Mouse (Mus musculus) heart, embryonic 16.5 days (tissue): ENCODE data around the gene Pomt2. TPM values are rescaled to one million over a fixed set of nuclear protein-coding genes. Genes with fewer than 3 reads are reported as not detected.
"Not testable (repeated sequence)": the region's sequence is repeated elsewhere in the genome, so short reads cannot be mapped to it uniquely, and the experiment has no call there.

ENCODE experiments used
- ATAC-seq: fragments of 200-750 bp; cut with Nextera tagmentation; replicated peaks from 2 replicates; pipeline ENCODE4 v1.8.0; 2017; ENCODE audit warnings: moderate number of reproducible peaks; ENCODE audit not compliant: insufficient read depth, low FRiP score; ENCODE audit errors: extremely low read depth
- H3K27ac ChIP-seq: fragments of 300-500 bp; sonication (generic); 2 replicates; pipeline ENCODE4 v1.5.1; 2014; ENCODE audit warnings: mild to moderate bottlenecking, low read length, control low read depth, moderate library complexity
- H3K27me3 ChIP-seq: fragments of 300-500 bp; sonication (generic); 2 replicates; pipeline ENCODE4 v1.6.1; 2014; ENCODE audit warnings: low read length, mixed read lengths; ENCODE audit not compliant: control insufficient read depth, insufficient read depth
- H3K36me3 ChIP-seq: fragments of 300-500 bp; sonication (generic); 2 replicates; pipeline ENCODE4 v1.6.1; 2014; ENCODE audit not compliant: control insufficient read depth, insufficient read depth
- H3K4me1 ChIP-seq: fragments of 300-500 bp; sonication (generic); 2 replicates; pipeline ENCODE4 v1.6.1; 2014; ENCODE audit warnings: low read length, mixed read lengths; ENCODE audit not compliant: control insufficient read depth, insufficient read depth
- H3K4me2 ChIP-seq: fragments of 300-500 bp; sonication (generic); 2 replicates; pipeline ENCODE4 v1.6.1; 2014; ENCODE audit warnings: low read depth, mild to moderate bottlenecking, control low read depth, low read length
- H3K4me3 ChIP-seq: fragments of 300-500 bp; sonication (generic); 2 replicates; pipeline ENCODE4 v1.5.1; 2014; ENCODE audit warnings: mild to moderate bottlenecking, control low read depth, low read length
- H3K9ac ChIP-seq: fragments of 300-500 bp; sonication (generic); 2 replicates; pipeline ENCODE4 v1.6.1; 2014; ENCODE audit warnings: low read length, control low read depth
- H3K9me3 ChIP-seq: fragments of 300-500 bp; sonication (generic); replicated peaks from 2 replicates; pipeline ENCODE4 v1.6.1; 2016; ENCODE audit warnings: low read length; ENCODE audit not compliant: control insufficient read depth
- WGBS: fragments of 180-500 bp; shearing (Covaris S2); extraction: QIAGEN DNeasy Blood & Tissue Kit; methylation state at CpG from one replicate; pipeline ENCODE4 v1.1.7; 2014; 5-methylcytosine and 5-hydroxymethylcytosine counted together
- polyA plus RNA-seq: library from polyadenylated mRNA; unstranded; fragments of >200 nt; fragmentation: Nextera tagmentation; extraction: Ambion mirVana; gene quantifications from 2 replicates; pipeline ENCODE4 v1.2.1, GENCODE M21; 2015

Gene Pomt2
- polyA plus RNA-seq, 1 experiment from 2014 or later = 11.9 TPM

GRCm38 (mm10) chr12:87157361-87157760 lies 9.6 kb upstream of the Pomt2 start:
- H3K27me3 ChIP-seq = no peaks in the 10 kb centered on the region
- H3K4me3 ChIP-seq = no peak overlapping the region
- H3K36me3 ChIP-seq = no peaks in the 10 kb centered on the region
- no peak overlapping the region; the same call in 1 of the 2 replicates for H3K4me2 ChIP-seq
- H3K9me3 ChIP-seq = peaks cover 4% of the 10 kb centered on the region
- no peak overlapping the region for H3K27ac ChIP-seq
- no peak for ATAC-seq
- 47% methylated on average over 4 of the region's 4 CpGs for WGBS
- 0 out of 2 replicates have a peak overlapping the region, but pooled peaks have one; percentile 15 for H3K9ac ChIP-seq
- no peaks in the 10 kb centered on the region for H3K4me1 ChIP-seq

DNA sequence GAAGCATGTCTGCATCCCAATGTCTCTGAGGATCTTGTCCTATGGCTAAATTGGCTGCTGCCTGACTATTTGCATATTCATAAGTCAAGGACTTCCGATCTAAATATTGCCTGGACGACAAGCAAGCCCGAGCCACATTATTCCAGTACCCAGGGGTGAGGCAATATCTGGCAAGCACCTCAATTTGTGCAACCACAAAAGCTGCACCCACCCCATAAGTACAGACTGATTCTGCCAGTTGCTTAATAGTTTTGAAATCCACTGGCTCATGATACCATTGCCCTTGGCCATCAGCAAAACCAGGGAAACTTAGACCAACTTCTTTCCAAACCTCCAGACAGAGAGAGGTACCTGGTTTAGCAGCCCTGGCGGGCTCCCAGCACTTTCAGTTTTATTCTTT lies 6.7 kb upstream of the Pomt2 start:
- not testable (repeated sequence) for H3K36me3 ChIP-seq, H3K4me1 ChIP-seq, H3K9me3 ChIP-seq, H3K9ac ChIP-seq, H3K4me3 ChIP-seq, H3K27ac ChIP-seq, ATAC-seq, H3K4me2 ChIP-seq, H3K27me3 ChIP-seq
- WGBS = 88% methylated on average over 4 of the region's 4 CpGs

DNA sequence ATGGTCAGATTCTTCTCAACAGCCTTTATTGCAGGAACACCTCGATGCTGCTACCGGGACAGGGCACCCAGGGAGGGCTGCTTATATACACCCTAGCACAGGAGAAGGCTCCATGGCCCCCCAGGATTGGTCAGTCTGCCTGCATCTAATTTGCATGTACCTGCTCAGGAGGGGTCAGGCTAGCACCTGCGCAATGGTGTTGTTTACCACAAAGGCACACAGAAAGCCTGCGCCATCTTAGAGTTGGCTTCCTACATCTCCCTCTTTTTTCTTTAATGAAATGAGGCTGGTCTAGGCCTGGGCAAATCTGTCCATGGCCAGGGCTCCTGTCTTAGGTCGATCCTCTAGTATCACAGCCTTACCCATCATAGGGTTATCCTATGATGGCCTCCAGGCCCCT lies 1.7 kb upstream of the Pomt2 start:
- no peak overlapping the region for H3K27ac ChIP-seq
- no peak overlapping the region for H3K9ac ChIP-seq
- WGBS = over 99% methylated on average over 5 of the region's 5 CpGs
- H3K4me3 ChIP-seq = no peak overlapping the region
- peaks cover 4% of the 10 kb centered on the region for H3K9me3 ChIP-seq
- H3K27me3 ChIP-seq = no peaks in the 10 kb centered on the region
- ATAC-seq = no peak
- no peaks in the 10 kb centered on the region for H3K36me3 ChIP-seq
- peaks cover 13% of the 10 kb centered on the region for H3K4me1 ChIP-seq
- H3K4me2 ChIP-seq = no peak overlapping the region

- Histone ChIP-seq H3K4me1 (peaks cover 13% of the 10 kb centered on the region), H3K27me3 (no peaks in the 10 kb centered on the region), H3K4me2 (peak overlapping the region; percentile 87), H3K9ac (peak overlapping the region; percentile 83), H3K9me3 (peaks cover 4% of the 10 kb centered on the region), H3K36me3 (no peaks in the 10 kb centered on the region), H3K4me3 (peak overlapping the region; percentile 88), H3K27ac (peak overlapping the region; percentile 95)
- WGBS = 15% methylated on average over 15 of the region's 15 CpGs
- no peak for ATAC-seq
Measured at GRCm38 (mm10) chr12:87148136-87148535, 368 bp upstream of the Pomt2 start.

DNA sequence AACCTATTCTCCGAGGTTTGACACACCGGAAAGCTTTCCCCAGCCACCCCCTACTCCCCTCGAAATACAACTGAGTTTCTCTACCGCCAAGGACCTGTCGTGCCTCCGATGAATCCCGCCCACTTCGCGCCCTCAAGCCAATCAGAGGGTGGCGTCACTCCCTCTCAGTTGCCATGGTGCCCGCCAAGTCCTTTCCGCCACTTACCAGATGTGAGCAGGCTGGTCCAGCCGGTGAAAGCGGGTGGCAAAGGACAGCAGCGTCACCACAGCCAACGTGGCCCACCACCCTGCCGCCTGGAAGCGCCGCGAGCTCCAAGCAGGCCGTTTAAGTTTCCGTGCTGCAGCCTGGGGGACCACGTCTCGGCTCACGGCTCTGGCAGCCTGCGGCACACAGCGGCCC lies 802 bp downstream of the Pomt2 start, which contains the start of gene Gstz1:
TSS of gene Gstz1 (plus strand) at position 200 of the 400 bp plus-strand sequence.
- WGBS = 1% methylated on average over 24 of the region's 27 CpGs
- Histone ChIP-seq H3K36me3 (no peaks in the 10 kb centered on the region), H3K9me3 (no peaks in the 10 kb centered on the region), H3K27me3 (no peaks in the 10 kb centered on the region), H3K4me1 (peaks cover 13% of the 10 kb centered on the region), H3K27ac (peak within 1 kb of the TSS; percentile 95), H3K9ac (peak within 1 kb of the TSS; percentile 83), H3K4me3 (peak within 1 kb of the TSS; percentile 88), H3K4me2 (peak within 1 kb of the TSS; percentile 87)
- peak; percentile 81 for ATAC-seq

DNA sequence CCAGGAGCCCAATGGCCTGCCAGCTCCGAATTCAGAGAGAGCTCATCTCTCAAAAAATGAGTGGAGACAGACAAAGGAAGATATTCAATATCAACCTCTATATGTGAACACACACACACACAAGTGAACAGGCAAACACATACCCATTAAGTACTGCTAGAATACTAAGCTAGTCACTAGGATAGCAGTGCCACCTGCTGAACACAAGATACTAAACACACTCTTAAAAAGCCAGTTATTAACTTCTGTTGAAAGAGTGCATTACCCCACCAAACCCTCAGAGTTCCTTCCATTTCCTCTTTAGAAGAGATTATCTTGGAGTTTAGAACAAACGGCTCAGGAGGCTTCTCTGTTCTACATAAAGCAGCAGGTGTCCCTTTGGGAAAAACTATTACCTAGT lies 5.6 kb downstream of the Pomt2 start:
- Histone ChIP-seq H3K9me3 (no peaks in the 10 kb centered on the region), H3K36me3 (peaks cover 7% of the 10 kb centered on the region; the same call in 1 of the 2 replicates), H3K27me3 (no peaks in the 10 kb centered on the region), H3K4me3 (no peak overlapping the region), H3K4me2 (no peak overlapping the region), H3K27ac (no peak overlapping the region), H3K9ac (no peak overlapping the region), H3K4me1 (peaks cover 14% of the 10 kb centered on the region)
- WGBS = 60% methylated on average over 2 of the region's 2 CpGs
- ATAC-seq = no peak

DNA sequence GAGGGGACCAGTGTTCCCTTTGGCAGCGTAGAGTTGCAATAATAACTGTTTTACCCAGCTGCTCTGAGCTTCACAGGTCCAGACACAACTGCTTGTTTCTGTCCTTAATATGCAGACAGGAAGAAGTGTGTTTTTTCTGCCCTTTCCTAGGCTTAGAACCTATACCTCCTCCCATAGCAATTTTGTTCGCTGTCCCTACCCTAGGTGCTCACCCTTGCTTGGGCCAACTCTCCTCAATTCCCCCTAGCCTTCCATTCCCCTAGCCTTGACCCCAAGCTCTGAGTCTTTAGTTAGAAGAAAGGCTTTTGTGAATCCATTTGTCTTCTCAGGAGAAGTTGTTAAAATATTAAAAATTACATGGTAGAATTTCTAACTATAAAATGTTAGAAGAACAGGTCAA lies 9.0 kb downstream of the Pomt2 start:
- no peak overlapping the region for H3K4me3 ChIP-seq
- ATAC-seq = no peak

DNA sequence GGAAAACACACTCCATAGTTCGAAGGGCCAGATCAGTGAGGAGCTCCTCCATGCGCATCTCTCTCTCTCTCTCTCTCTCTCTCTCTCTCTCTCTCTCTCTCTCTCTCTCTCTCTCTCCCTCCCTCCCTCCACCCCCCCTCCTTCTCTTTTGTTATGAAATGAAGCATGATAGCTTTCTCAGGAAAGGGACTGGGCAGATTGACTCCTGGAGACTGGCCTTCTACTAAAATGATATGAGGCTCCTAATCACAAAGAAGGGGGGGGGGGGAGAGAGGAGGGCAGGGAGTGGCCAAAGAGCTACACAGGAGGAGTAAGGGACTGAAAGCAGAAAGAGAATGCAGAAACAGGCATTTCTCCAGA lies 9.4 kb downstream of the Pomt2 start:
- no peak overlapping the region for H3K27ac ChIP-seq
- H3K4me2 ChIP-seq = no peak overlapping the region
- H3K4me3 ChIP-seq = no peak overlapping the region
- no peaks in the 10 kb centered on the region for H3K9me3 ChIP-seq
- ATAC-seq = no peak
- H3K36me3 ChIP-seq = peaks cover 7% of the 10 kb centered on the region; the same call in 1 of the 2 replicates
- no peak overlapping the region for H3K9ac ChIP-seq
- peaks cover 7% of the 10 kb centered on the region for H3K4me1 ChIP-seq
- WGBS = 80% methylated on average over 2 of the region's 2 CpGs
- no peaks in the 10 kb centered on the region for H3K27me3 ChIP-seq

More for the DNA sequence above, 9.0 kb downstream of the Pomt2 start:
- Histone ChIP-seq H3K4me1 (peaks cover 7% of the 10 kb centered on the region), H3K4me2 (no peak overlapping the region), H3K36me3 (peaks cover 7% of the 10 kb centered on the region; the same call in 1 of the 2 replicates), H3K27ac (no peak overlapping the region), H3K27me3 (no peaks in the 10 kb centered on the region), H3K9ac (no peak overlapping the region), H3K9me3 (no peaks in the 10 kb centered on the region)
- 71% methylated on average over 2 of the region's 2 CpGs for WGBS

- no peak overlapping the region for H3K9ac ChIP-seq
- H3K27me3 ChIP-seq = no peaks in the 10 kb centered on the region
- WGBS = 80% methylated on average over 15 of the region's 15 CpGs
- no peaks in the 10 kb centered on the region for H3K9me3 ChIP-seq
- H3K4me2 ChIP-seq = no peak overlapping the region
- H3K4me1 ChIP-seq = peaks cover 7% of the 10 kb centered on the region
- ATAC-seq = no peak
- H3K36me3 ChIP-seq = peaks cover 7% of the 10 kb centered on the region; the same call in 1 of the 2 replicates
- H3K4me3 ChIP-seq = no peak overlapping the region
- H3K27ac ChIP-seq = no peak overlapping the region
Measured at GRCm38 (mm10) chr12:87137439-87138341, 10.1 kb downstream of the Pomt2 start.
